Mouse (Mus musculus): Measurements from ENCODE around the gene Cryz. TPM values are rescaled to one million over a fixed set of nuclear protein-coding genes. Genes with fewer than 3 reads are reported as not detected.
"Not testable (repeated sequence)": the region's sequence is repeated elsewhere in the genome, so short reads cannot be mapped to it uniquely, and the experiment has no call there.

Cryz gene
- polyA plus RNA-seq, 1 experiment from 2014 or later, result 16.5 TPM

DNA sequence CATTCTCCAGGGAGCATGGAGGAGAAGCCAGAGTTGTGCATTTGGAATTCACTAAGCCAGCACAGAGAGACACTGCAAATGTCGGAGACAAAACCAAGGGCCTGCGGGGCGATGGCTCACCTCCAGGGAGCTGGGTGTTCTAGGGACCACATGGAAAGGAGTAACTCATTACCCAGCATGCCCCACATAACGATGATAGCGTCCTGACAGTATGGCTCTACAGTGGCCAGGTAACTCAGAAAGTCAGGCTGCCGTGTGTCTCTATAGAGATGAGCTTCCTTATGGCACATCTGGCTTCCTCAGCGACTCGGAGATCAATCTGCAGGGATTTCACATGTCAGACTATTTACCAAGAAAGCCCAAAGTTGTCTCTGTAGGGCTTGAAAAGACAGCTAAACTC lies 18.3 kb downstream of the Cryz start:
- no peak for ATAC-seq (ENCODE audit: insufficient read depth)
- no peak overlapping the region for H3K9ac ChIP-seq
- H3K4me1 ChIP-seq (replicated peaks), result no peaks in the 10 kb centered on the region
- no peak overlapping the region for H3K27ac ChIP-seq (replicated peaks)
- no peaks in the 10 kb centered on the region for H3K9me3 ChIP-seq (replicated peaks)
- H3K36me3 ChIP-seq (replicated peaks), result peaks cover 22% of the 10 kb centered on the region
- no peak overlapping the region for H3K4me2 ChIP-seq
- no peak overlapping the region for H3K4me3 ChIP-seq (replicated peaks)
- 75% methylated on average over 8 of the region's 8 CpGs for WGBS (ENCODE audit: insufficient replicate concordance)
- no peaks in the 10 kb centered on the region for H3K27me3 ChIP-seq

- no peaks in the 10 kb centered on the region for H3K27me3 ChIP-seq
- no peaks in the 10 kb centered on the region for H3K9me3 ChIP-seq (replicated peaks)
- H3K9ac ChIP-seq, result no peak overlapping the region
- H3K27ac ChIP-seq (replicated peaks), result no peak overlapping the region
- WGBS (ENCODE audit: insufficient replicate concordance), result 72% methylated on average over 7 of the region's 7 CpGs
- H3K4me3 ChIP-seq (replicated peaks), result no peak overlapping the region
- no peak overlapping the region for H3K4me2 ChIP-seq
- H3K4me1 ChIP-seq (replicated peaks), result no peaks in the 10 kb centered on the region
- no peak for ATAC-seq (ENCODE audit: insufficient read depth)
- H3K36me3 ChIP-seq (replicated peaks), result peaks cover 22% of the 10 kb centered on the region
These were observed 18.8 kb downstream of the Cryz start for GRCm38 (mm10) chr3:154615304-154615703.

GRCm38 (mm10) chr3:154616106-154616505 lies 19.6 kb downstream of the Cryz start:
- peaks cover 20% of the 10 kb centered on the region for H3K36me3 ChIP-seq (replicated peaks)
- H3K27me3 ChIP-seq, result no peaks in the 10 kb centered on the region
- WGBS (ENCODE audit: insufficient replicate concordance), result 58% methylated on average over 4 of the region's 4 CpGs
- no peak overlapping the region for H3K4me2 ChIP-seq
- no peak overlapping the region for H3K4me3 ChIP-seq (replicated peaks)
- no peak overlapping the region for H3K27ac ChIP-seq (replicated peaks)
- no peaks in the 10 kb centered on the region for H3K9me3 ChIP-seq (replicated peaks)
- no peak for ATAC-seq (ENCODE audit: insufficient read depth)
- H3K4me1 ChIP-seq (replicated peaks), result no peaks in the 10 kb centered on the region
- H3K9ac ChIP-seq, result no peak overlapping the region

DNA sequence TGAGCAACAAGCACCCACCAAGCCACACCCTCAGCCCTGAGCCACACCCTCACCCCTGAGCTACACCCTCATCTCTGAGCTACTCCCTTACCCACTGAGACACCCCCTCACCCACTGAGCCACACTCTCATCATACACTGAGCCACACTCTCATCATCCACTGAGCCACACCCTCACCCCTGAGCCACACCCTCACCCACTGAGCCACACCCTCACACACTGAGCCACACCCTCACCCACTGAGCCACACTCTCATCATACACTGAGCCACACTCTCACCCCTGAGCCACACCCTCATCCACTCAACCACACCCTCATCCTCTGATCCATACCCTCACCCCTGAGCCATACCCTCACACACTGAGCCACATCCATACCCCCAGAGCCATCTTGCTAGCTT lies 31.8 kb downstream of the Cryz start:
- no peak overlapping the region for H3K4me3 ChIP-seq (replicated peaks)
- no peak overlapping the region for H3K9ac ChIP-seq
- no peaks in the 10 kb centered on the region for H3K9me3 ChIP-seq (replicated peaks)
- H3K36me3 ChIP-seq (replicated peaks), result no peaks in the 10 kb centered on the region
- H3K27ac ChIP-seq (replicated peaks), result no peak overlapping the region
- H3K4me1 ChIP-seq (replicated peaks), result peaks cover 6% of the 10 kb centered on the region
- ATAC-seq (ENCODE audit: insufficient read depth), result peak; percentile 73
- H3K4me2 ChIP-seq, result no peak overlapping the region
- H3K27me3 ChIP-seq, result no peaks in the 10 kb centered on the region

DNA sequence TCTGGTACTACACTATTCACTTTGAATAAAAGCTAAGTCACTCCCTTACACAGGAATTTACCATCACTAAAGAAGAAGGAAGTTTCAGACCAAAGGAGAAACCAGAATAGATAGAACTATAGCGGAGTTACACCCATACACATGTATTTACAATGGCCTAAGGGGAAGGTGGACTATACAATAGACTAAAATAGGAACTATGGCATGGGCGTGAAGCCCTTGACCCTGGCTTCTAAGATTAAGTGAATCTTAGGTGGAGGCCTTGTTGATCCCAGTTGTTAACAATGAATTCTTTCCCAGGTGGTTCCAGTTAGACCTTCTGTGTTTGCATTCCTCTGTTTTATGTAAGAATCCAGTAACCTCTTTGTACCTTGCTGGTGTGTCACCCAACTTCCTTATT lies 34.8 kb downstream of the Cryz start:
- not testable (repeated sequence) for H3K4me2 ChIP-seq; H3K36me3 ChIP-seq (replicated peaks); H3K27me3 ChIP-seq; H3K4me3 ChIP-seq (replicated peaks); H3K9ac ChIP-seq; H3K4me1 ChIP-seq (replicated peaks); ATAC-seq (ENCODE audit: insufficient read depth); H3K27ac ChIP-seq (replicated peaks); H3K9me3 ChIP-seq (replicated peaks)
- 69% methylated on average over 2 of the region's 2 CpGs for WGBS (ENCODE audit: insufficient replicate concordance)

- H3K27ac ChIP-seq (replicated peaks), result no peak overlapping the region
- no peaks in the 10 kb centered on the region for H3K9me3 ChIP-seq (replicated peaks)
- no peak for ATAC-seq (ENCODE audit: insufficient read depth)
- WGBS (ENCODE audit: insufficient replicate concordance), result 65% methylated on average over 5 of the region's 5 CpGs
- H3K9ac ChIP-seq, result no peak overlapping the region
- H3K4me1 ChIP-seq (replicated peaks), result peaks cover 6% of the 10 kb centered on the region
- no peak overlapping the region for H3K4me2 ChIP-seq
- no peaks in the 10 kb centered on the region for H3K27me3 ChIP-seq
- no peak overlapping the region for H3K4me3 ChIP-seq (replicated peaks)
- no peaks in the 10 kb centered on the region for H3K36me3 ChIP-seq (replicated peaks)
These were observed 36.6 kb downstream of the Cryz start for GRCm38 (mm10) chr3:154633091-154633490.

DNA sequence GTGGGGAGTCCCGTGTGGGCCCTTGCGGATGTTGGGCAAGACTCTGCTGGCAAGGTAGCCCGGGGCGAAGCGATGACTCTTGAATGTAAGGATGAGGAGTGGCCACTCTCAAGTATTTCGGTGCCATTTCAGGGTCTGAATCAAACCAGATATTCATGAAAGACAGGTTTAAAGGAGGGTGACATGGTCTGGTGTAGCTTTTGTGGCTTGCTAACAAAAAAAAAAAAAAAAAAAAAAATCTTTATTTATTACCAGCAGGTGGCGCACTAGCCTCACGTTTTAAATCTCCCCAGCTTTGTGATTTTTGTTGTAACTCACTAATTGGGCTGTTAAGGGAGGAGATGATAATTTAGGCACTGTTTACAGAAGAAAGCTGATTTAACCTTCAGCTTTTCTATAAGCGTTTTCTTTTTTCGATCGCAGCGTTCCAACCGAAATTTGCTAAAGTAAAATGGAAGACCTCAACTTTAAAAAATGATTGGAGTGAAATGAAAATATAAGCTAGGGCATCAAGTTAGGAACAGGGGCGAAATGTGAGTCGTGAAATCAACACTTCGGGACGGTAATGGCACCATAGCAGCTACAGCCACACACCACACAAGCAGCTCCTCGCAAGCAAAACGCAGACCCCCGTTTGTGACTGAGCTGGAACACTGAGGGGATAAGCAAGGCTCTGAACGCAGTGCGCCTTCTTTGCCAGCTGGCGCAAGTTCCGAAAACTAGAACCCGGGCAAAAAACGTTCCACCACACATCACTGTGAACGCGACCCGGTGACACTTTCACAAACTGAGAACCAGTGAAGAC lies 50.3 kb downstream of the Cryz start:
- no peak overlapping the region for H3K27ac ChIP-seq (replicated peaks)
- H3K9ac ChIP-seq, result no peak overlapping the region
- H3K9me3 ChIP-seq (replicated peaks), result no peaks in the 10 kb centered on the region
- no peaks in the 10 kb centered on the region for H3K4me1 ChIP-seq (replicated peaks)
- H3K4me3 ChIP-seq (replicated peaks), result no peak overlapping the region
- WGBS (ENCODE audit: insufficient replicate concordance), result 50% methylated on average over 29 of the region's 29 CpGs
- H3K27me3 ChIP-seq, result no peaks in the 10 kb centered on the region
- 0 out of 2 replicates have a peak overlapping the region, but pooled peaks have one; percentile 7 for H3K4me2 ChIP-seq
- no peaks in the 10 kb centered on the region for H3K36me3 ChIP-seq (replicated peaks)
- no peak for ATAC-seq (ENCODE audit: insufficient read depth)

GRCm38 (mm10) chr3:154647443-154647780 lies 50.9 kb downstream of the Cryz start:
- Histone ChIP-seq H3K4me3 (replicated peaks) (no peak overlapping the region), H3K4me2 (0 out of 2 replicates have a peak overlapping the region, but pooled peaks have one; percentile 7), H3K27ac (replicated peaks) (no peak overlapping the region), H3K27me3 (no peaks in the 10 kb centered on the region), H3K4me1 (replicated peaks) (no peaks in the 10 kb centered on the region), H3K36me3 (replicated peaks) (no peaks in the 10 kb centered on the region), H3K9me3 (replicated peaks) (no peaks in the 10 kb centered on the region), H3K9ac (no peak overlapping the region)
- ATAC-seq (ENCODE audit: insufficient read depth), result no peak
- WGBS (ENCODE audit: insufficient replicate concordance), result 54% methylated on average over 7 of the region's 7 CpGs

GRCm38 (mm10) chr3:154649411-154650285 lies 53.1 kb downstream of the Cryz start:
- Histone ChIP-seq H3K9me3 (replicated peaks) (no peaks in the 10 kb centered on the region), H3K27me3 (no peaks in the 10 kb centered on the region), H3K9ac (no peak overlapping the region), H3K4me2 (no peak overlapping the region), H3K4me1 (replicated peaks) (no peaks in the 10 kb centered on the region), H3K27ac (replicated peaks) (no peak overlapping the region), H3K36me3 (replicated peaks) (no peaks in the 10 kb centered on the region), H3K4me3 (replicated peaks) (no peak overlapping the region)
- no peak for ATAC-seq (ENCODE audit: insufficient read depth)
- WGBS (ENCODE audit: insufficient replicate concordance), result 68% methylated on average over 20 of the region's 20 CpGs

DNA sequence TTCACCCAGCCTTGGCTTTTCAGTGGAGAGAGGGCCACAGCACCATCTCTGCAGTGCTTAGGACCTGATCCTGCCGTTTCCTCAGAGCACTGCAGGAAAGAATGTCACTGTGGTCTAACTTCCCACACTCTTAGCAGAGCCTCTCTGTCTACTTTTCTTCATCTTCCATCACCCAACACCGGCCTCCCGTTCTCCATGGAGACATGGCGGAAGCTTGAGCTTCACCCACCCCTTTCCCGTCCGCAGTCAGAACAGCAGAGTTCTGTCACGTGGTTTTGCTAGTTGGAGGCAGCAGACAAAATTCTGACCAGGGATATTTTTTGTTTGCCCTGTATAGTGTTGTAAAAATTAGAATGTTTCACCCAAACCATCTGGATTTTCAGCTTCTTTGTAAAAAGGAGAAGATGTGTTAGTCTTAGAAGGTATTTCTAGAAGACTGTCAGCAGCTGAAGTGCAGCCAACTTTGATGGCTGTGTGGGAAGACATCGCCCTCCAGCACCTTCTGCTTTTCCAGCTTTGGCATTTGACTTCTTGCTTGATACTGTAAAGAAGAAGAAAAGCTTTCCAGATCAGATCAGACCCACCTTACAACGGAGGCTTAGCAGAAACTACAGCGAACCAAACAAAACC lies 54.8 kb downstream of the Cryz start:
- Histone ChIP-seq H3K9me3 (replicated peaks) (no peaks in the 10 kb centered on the region), H3K4me3 (replicated peaks) (no peak overlapping the region), H3K27ac (replicated peaks) (no peak overlapping the region), H3K4me2 (no peak overlapping the region), H3K9ac (no peak overlapping the region), H3K4me1 (replicated peaks) (no peaks in the 10 kb centered on the region), H3K27me3 (no peaks in the 10 kb centered on the region), H3K36me3 (replicated peaks) (no peaks in the 10 kb centered on the region)
- WGBS (ENCODE audit: insufficient replicate concordance), result 57% methylated on average over 10 of the region's 10 CpGs
- no peak for ATAC-seq (ENCODE audit: insufficient read depth)
